In genomic region chr19:6969665-6970381, GRCm38 (mm10) we compare ENCODE assay signal across 8 mouse cellular contexts. TPM values are rescaled to one million over a fixed set of nuclear protein-coding genes. Genes with fewer than 3 reads are reported as not detected.
DNase-seq lines count a peak whose midpoint lies in the region; ATAC-seq lines count a peak whose summit lies in the region.

No protein-coding gene starts in this region.

- peaks cover 20% of the 10 kb centered on the region for H3K27me3 ChIP-seq in erythroblast, embryonic 14.5 days (ENCODE audit: control insufficient read depth)

- peak; percentile 51 for ATAC-seq in megakaryocyte progenitor cell, adult 5-6 weeks (replicated peaks; ENCODE audit: poor library complexity)

- H3K9me3 ChIP-seq in erythroblast, embryonic 14.5 days (ENCODE audit: control insufficient read depth, low read length): no peaks in the 10 kb centered on the region

- intact Hi-C loops in heart, postnatal 10 days (cut with DNase I): loop anchor here (2.0 kb wide), 2 partner anchors 17 to 45 kb away; partner anchors contain the start of gene Catsperz

- DNase-seq in CD4-positive helper T cell, adult 2 months (ENCODE audit: low read depth, low spot score): peak; percentile 84
- peak; percentile 74 for DNase-seq in R1 (ENCODE audit: low read depth, low spot score)
- DNase-seq in heart, postnatal 10 days: peak; percentile 76 to 79
- DNase-seq in kidney, postnatal 36 days: peak; percentile 70 to 93
- peak; percentile 77 to 91 for DNase-seq in spleen, postnatal 4 days (ENCODE audit: low spot score in 2 of 2)
- DNase-seq in cerebellum, adult 11-12 months: no peak

- H3K4me3 ChIP-seq in erythroblast, embryonic 14.5 days (replicated peaks): peak overlapping the region; percentile 70

- H3K4me1 ChIP-seq in erythroblast, embryonic 14.5 days (ENCODE audit: control insufficient read depth): peaks cover 83% of the 10 kb centered on the region

- no peaks in the 10 kb centered on the region; the same call in 1 of the 2 replicates for H3K36me3 ChIP-seq in erythroblast, embryonic 14.5 days (ENCODE audit: control insufficient read depth)

RNA-seq across cellular contexts. Expression of gene Ppp1r14b, which starts 4.9 kb away (rescaled TPM):
- polyA plus RNA-seq in erythroblast, embryonic 14.5 days (2012): 15.6 and 17.4 TPM in 2 replicates
- total RNA-seq in heart, postnatal 10 days (2021): 100 to 1,000 TPM; 168 to 180 TPM
- 190 and 236 TPM in 2 replicates for total RNA-seq in megakaryocyte progenitor cell, adult 5-6 weeks (2015)
- 131 and 141 TPM in 2 replicates for total RNA-seq in megakaryocyte progenitor cell, adult 5-6 weeks (2017)

RNA-seq across cellular contexts. Expression of gene Plcb3, which starts 6.4 kb away (rescaled TPM):
- 0.12 and 0.22 TPM in 2 replicates for polyA plus RNA-seq in erythroblast, embryonic 14.5 days (2012)
- 10 to 100 TPM; 18.1 to 19.3 TPM for total RNA-seq in heart, postnatal 10 days (2021)
- total RNA-seq in megakaryocyte progenitor cell, adult 5-6 weeks (2015): 5.0 and 6.8 TPM in 2 replicates
- 7.3 and 7.6 TPM in 2 replicates for total RNA-seq in megakaryocyte progenitor cell, adult 5-6 weeks (2017)

RNA-seq across cellular contexts. Expression of gene Fkbp2, which starts 10.5 kb away (rescaled TPM):
- polyA plus RNA-seq in erythroblast, embryonic 14.5 days (2012): 24.5 and 29.1 TPM in 2 replicates
- total RNA-seq in heart, postnatal 10 days (2021): 10 to 100 TPM; 14.7 to 19.0 TPM
- 123 and 129 TPM in 2 replicates for total RNA-seq in megakaryocyte progenitor cell, adult 5-6 weeks (2015)
- total RNA-seq in megakaryocyte progenitor cell, adult 5-6 weeks (2017): 176 and 181 TPM in 2 replicates

RNA-seq across cellular contexts. Expression of gene Vegfb, which starts 17.6 kb away (rescaled TPM):
- 2.3 and 2.7 TPM in 2 replicates for polyA plus RNA-seq in erythroblast, embryonic 14.5 days (2012)
- 100 to 1,000 TPM; 284 to 285 TPM for total RNA-seq in heart, postnatal 10 days (2021)
- 30.4 and 33.1 TPM in 2 replicates for total RNA-seq in megakaryocyte progenitor cell, adult 5-6 weeks (2015)
- 11.6 and 13.6 TPM in 2 replicates for total RNA-seq in megakaryocyte progenitor cell, adult 5-6 weeks (2017)

RNA-seq across cellular contexts. Expression of gene Dnajc4, which starts 22.5 kb away (rescaled TPM):
- 3.8 and 5.5 TPM in 2 replicates for polyA plus RNA-seq in erythroblast, embryonic 14.5 days (2012)
- total RNA-seq in heart, postnatal 10 days (2021): 10 to 100 TPM; 59.4 to 62.4 TPM
- 10.2 and 11.5 TPM in 2 replicates for total RNA-seq in megakaryocyte progenitor cell, adult 5-6 weeks (2015)
- 8.6 and 17.8 TPM in 2 replicates for total RNA-seq in megakaryocyte progenitor cell, adult 5-6 weeks (2017)

Comparison
In these comparisons a context has a peak if more than half of its experiments do, and no peak if none do; other contexts are left out.
1. RNA of gene Fkbp2, which starts 10.5 kb away (total RNA-seq): 123 to 181 TPM in megakaryocyte progenitor cell, adult 5-6 weeks; 14.7 to 19.0 TPM in heart, postnatal 10 days; every median in the first group is over 4 times any median in the second.